Mouse (Mus musculus): ENCODE data around the gene Tbx5.

DNA sequence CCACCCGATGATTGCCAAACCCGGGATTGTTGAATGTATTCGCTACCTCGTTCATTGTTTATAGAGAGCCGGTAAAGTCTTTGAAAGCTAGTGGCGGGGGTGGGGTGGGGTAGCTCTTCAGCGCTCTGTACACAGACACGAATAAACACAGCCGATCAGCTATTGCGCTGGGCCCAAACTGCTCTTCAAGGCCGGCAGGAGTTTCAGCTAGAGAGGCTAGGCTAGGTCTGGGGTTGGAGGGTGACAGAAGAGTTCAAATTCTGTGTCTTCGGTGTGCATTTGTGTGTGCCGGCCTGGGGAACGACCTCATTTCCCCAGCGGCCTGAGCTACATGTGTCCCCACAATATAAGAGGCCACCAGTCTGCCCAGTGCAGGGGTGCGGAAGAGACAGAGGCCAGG lies 6.7 kb downstream of the Tbx5 start:
- TF ChIP-seq CTCF (IDR thresholded peaks at IDR 0.05 in 2 of 3, conservative IDR thresholded peaks at IDR 0.05 in 1 of 3; ENCODE audit: control insufficient read depth in 1 of 3, insufficient read depth in 1 of 3, low read depth in 2 of 3, low read length in 3 of 3, poor library complexity in 1 of 3, severe bottlenecking in 1 of 3): no peak
- no peak for TF ChIP-seq EP300 (IDR thresholded peaks at IDR 0.05; ENCODE audit: low read depth in 1 of 2, low read length in 2 of 2)
- TF ChIP-seq POLR2A (IDR thresholded peaks at IDR 0.05; ENCODE audit: control insufficient read depth in 1 of 2, insufficient read depth in 1 of 2, low read depth in 1 of 2, low read length in 2 of 2, poor library complexity in 1 of 2): no peak
- TF ChIP-seq MYB (IDR thresholded peaks at IDR 0.05; ENCODE audit: low read depth, low read length): no peak
- TF ChIP-seq TBP (IDR thresholded peaks at IDR 0.05; ENCODE audit: low read depth, low read length): no peak
- no peak for TF ChIP-seq RAD21 (IDR thresholded peaks at IDR 0.05; ENCODE audit: low read depth, low read length)
- TF ChIP-seq JUND (IDR thresholded peaks at IDR 0.05; ENCODE audit: low read depth, low read length): no peak
- TF ChIP-seq ELF1 (IDR thresholded peaks at IDR 0.05; ENCODE audit: low read depth, low read length): no peak
- no peak for TF ChIP-seq POLR2AphosphoS2 (IDR thresholded peaks at IDR 0.05; ENCODE audit: low read length)
- no peak for TF ChIP-seq GABPA (IDR thresholded peaks at IDR 0.05; ENCODE audit: low read depth, low read length)
- TF ChIP-seq TCF12 (IDR thresholded peaks at IDR 0.05; ENCODE audit: low read depth, low read length): no peak
